Mouse (Mus musculus) kidney, adult 2 months (tissue): ENCODE data around the gene Slc17a9.

Experiments
- CTCF ChIP-seq: fragments of 200-500 bp; conservative IDR thresholded peaks from 2 replicates; pipeline ENCODE4 v1.5.1; 2011; ENCODE audit warnings: low read depth, mild to moderate bottlenecking, control low read depth, low read length, moderate library complexity, mixed read lengths; ENCODE audit not compliant: insufficient read depth, insufficient read length
- POLR2A ChIP-seq: fragments of 200-500 bp; IDR thresholded peaks from one replicate; pipeline ENCODE4 v1.6.1; 2011; ENCODE audit warnings: low read depth, low read length, control low read depth

DNA sequence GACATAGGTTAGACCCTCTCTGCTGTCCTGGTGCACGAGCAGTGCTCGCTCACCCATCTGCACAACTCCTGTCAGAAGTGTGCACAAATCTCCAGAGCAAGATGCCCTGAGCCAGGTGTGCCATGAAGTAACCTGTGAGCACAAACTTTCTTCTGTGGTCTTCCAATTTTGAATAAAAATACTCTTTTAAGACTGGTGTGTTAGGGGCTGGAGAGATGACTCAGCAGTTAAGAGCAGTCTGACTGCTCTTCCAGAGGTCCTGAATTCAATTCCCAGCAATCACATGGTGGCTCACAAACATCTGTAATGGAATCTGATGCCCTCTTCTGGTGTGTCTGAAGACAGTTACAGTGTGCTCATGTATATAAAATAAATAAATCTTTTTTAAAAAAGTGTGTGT, 18.3 kb downstream of the Slc17a9 start:
- TF ChIP-seq CTCF (no peak), POLR2A (no peak)
